Comparison of ENCODE assay signal across 19 mouse cellular contexts in genomic region chr8:87461801-87462200, GRCm38 (mm10). TPM values are rescaled to one million over a fixed set of nuclear protein-coding genes. Genes with fewer than 3 reads are reported as not detected.
"Had no signal": no experiment of that assay in that cellular context is flagged by ENCODE, and none has a peak within 500 bp of the region (broad histone marks: within the 10 kb centered on the region; RNA-seq: fewer than 3 reads in every experiment).

No protein-coding gene starts in this region.

- DNase-seq: kidney, adult 9 months; kidney, postnatal 25 days; layer of hippocampus, adult 9-11 months; liver, embryonic 13.5 days; lung, adult 2 months; lung, postnatal 14 days; lung, postnatal 4 days; thymus, adult 18-20 months; thymus, postnatal 36 days had no signal

- H3K36me3 ChIP-seq: liver, embryonic 13.5 days; midbrain, embryonic 13.5 days had no signal

- H3K27ac ChIP-seq: layer of hippocampus, adult 2 months; left cerebral cortex, adult 2 months; liver, embryonic 13.5 days; midbrain, embryonic 13.5 days; stomach, postnatal 0 days had no signal

- H3K9ac ChIP-seq: liver, embryonic 13.5 days; midbrain, embryonic 13.5 days had no signal

- H3K4me3 ChIP-seq: layer of hippocampus, adult 2 months; left cerebral cortex, adult 2 months; liver, embryonic 13.5 days; midbrain, embryonic 13.5 days had no signal

- H3K9me3 ChIP-seq: liver, embryonic 13.5 days; midbrain, embryonic 13.5 days had no signal

- H3K4me2 ChIP-seq: liver, embryonic 13.5 days; midbrain, embryonic 13.5 days had no signal

- H3K4me1 ChIP-seq: liver, embryonic 13.5 days had no signal

RNA-seq across cellular contexts. Expression of gene Cbln1, which starts 10.6 kb away (rescaled TPM):
- total RNA-seq: liver, adult 2 months; megakaryocyte progenitor cell, adult 5-6 weeks; megakaryocyte-erythroid progenitor cell, adult 5-6 weeks had no signal
- polyA plus RNA-seq: kidney, embryonic 16.5 days; liver, adult 2 months; liver, embryonic 16.5 days; lung, adult 2 months; lung, embryonic 16.5 days had no signal
